Mouse (Mus musculus) hindbrain, embryonic 14.5 days (tissue): Measurements from ENCODE around the gene Ccl11. TPM values are rescaled to one million over a fixed set of nuclear protein-coding genes. Genes with fewer than 3 reads are reported as not detected.

Experiments
- ATAC-seq: fragments of 200-750 bp; cut with Nextera tagmentation; 2 replicates; pipeline ENCODE4 v1.8.0; 2017; ENCODE audit warnings: moderate number of reproducible peaks, mild to moderate bottlenecking, moderate TSS enrichment, moderate library complexity; ENCODE audit not compliant: low FRiP score
- DNase-seq: peaks from one replicate; pipeline ENCODE4 v3.0.0-alpha.2; 2015; ENCODE audit warnings: low spot score
- H3K27ac ChIP-seq: fragments of 300-500 bp; sonication (generic); 2 replicates; pipeline ENCODE4 v1.5.1; 2014; ENCODE audit warnings: mild to moderate bottlenecking, moderate library complexity
- H3K27me3 ChIP-seq: fragments of 300-500 bp; sonication (generic); 2 replicates; pipeline ENCODE4 v1.6.1; 2014; ENCODE audit warnings: mild to moderate bottlenecking, low read length, mixed read lengths; ENCODE audit not compliant: control insufficient read depth, insufficient read depth
- H3K36me3 ChIP-seq: fragments of 300-500 bp; sonication (generic); replicated peaks from 2 replicates; pipeline ENCODE4 v1.6.1; 2014; ENCODE audit not compliant: control insufficient read depth, insufficient read depth
- H3K4me1 ChIP-seq: fragments of 300-500 bp; sonication (generic); replicated peaks from 2 replicates; pipeline ENCODE4 v1.6.1; 2014; ENCODE audit warnings: antibody characterized with exemption, low read length, mixed read lengths; ENCODE audit not compliant: control insufficient read depth, insufficient read depth
- H3K4me2 ChIP-seq: fragments of 300-500 bp; sonication (generic); replicated peaks from 2 replicates; pipeline ENCODE4 v1.6.1; 2014; ENCODE audit warnings: mild to moderate bottlenecking, moderate library complexity
- H3K4me3 ChIP-seq: fragments of 300-500 bp; sonication (generic); replicated peaks from 2 replicates; pipeline ENCODE4 v1.5.1; 2014; ENCODE audit warnings: mild to moderate bottlenecking, low read length
- H3K9ac ChIP-seq: fragments of 300-500 bp; sonication (generic); 2 replicates; pipeline ENCODE4 v1.6.1; 2014
- H3K9me3 ChIP-seq: fragments of 300-500 bp; sonication (generic); 2 replicates; pipeline ENCODE4 v1.6.1; 2016; ENCODE audit warnings: low read length; ENCODE audit not compliant: control insufficient read depth
- WGBS: fragments of 180-500 bp; shearing (Covaris S2); extraction: QIAGEN DNeasy Blood & Tissue Kit; methylation state at CpG from one replicate; pipeline ENCODE4 v1.1.7; 2014; 5-methylcytosine and 5-hydroxymethylcytosine counted together
- polyA plus RNA-seq: library from polyadenylated mRNA; unstranded; fragments of >200 nt; fragmentation: Nextera tagmentation; extraction: Ambion mirVana; gene quantifications from 2 replicates; pipeline ENCODE4 v1.2.1, GENCODE M21; 2014

Gene Ccl11
- polyA plus RNA-seq, 1 experiment from 2014 or later = 0.19 TPM

DNA sequence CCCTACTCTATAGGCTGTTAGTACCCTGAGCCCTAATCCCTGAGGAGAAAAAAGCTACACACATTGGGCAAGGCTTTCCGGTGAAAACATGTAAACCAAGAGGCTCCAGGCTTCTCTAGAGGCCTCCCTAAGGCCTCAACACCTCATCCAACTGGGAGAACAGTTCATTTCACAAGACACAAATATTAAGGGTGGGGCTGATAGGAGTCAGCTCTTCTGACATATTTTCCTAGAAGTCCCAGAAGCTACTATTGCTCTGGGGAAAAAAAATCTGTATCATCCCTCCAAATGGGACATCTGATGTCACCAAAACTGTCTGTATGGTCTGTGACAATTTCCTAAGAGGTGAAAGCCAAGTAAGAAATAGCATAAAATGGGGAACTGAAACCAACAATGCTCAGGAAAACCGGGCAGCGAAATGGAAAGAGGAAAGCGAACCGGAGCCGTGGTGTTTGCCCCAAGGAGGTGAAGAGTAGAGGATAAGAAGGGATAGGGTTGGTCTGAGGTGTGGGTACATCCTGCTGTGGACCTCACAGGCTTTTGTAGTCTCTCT is 35.0 kb upstream of the Ccl11 start:
- ATAC-seq (no peak), DNase-seq (no peak)
- 95% methylated on average over 6 of the region's 6 CpGs for WGBS
- H3K4me1 ChIP-seq = no peaks in the 10 kb centered on the region
- H3K9me3 ChIP-seq = no peaks in the 10 kb centered on the region
- no peaks in the 10 kb centered on the region for H3K36me3 ChIP-seq
- H3K4me2 ChIP-seq = no peak overlapping the region
- H3K27me3 ChIP-seq = no peaks in the 10 kb centered on the region
- H3K27ac ChIP-seq = no peak overlapping the region
- H3K4me3 ChIP-seq = no peak overlapping the region
- H3K9ac ChIP-seq = no peak overlapping the region

DNA sequence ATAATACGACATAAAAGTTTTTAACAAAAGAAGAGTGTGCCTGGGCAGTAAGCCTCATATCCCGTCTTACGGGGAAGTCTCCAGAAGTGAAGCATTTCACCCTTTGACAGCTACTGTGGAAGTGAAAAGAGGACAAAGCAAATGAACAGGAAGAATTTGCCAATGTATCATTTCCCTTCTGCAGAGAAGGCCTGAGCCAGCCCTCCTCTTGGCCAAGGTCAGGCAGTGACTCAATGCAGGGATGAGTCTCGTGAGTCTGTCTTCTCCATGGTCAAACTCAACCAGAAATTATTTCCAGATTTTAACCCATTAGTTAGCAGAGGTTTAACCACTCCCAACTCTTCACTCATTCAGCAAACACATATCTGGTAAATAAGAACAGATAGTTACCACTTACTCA is 33.9 kb upstream of the Ccl11 start:
- Histone ChIP-seq H3K27ac (no peak overlapping the region), H3K36me3 (no peaks in the 10 kb centered on the region), H3K4me2 (no peak overlapping the region), H3K4me1 (no peaks in the 10 kb centered on the region), H3K9ac (no peak overlapping the region), H3K4me3 (no peak overlapping the region), H3K9me3 (no peaks in the 10 kb centered on the region), H3K27me3 (no peaks in the 10 kb centered on the region)
- WGBS = 81% methylated on average over 4 of the region's 4 CpGs
- no peak for DNase-seq
- ATAC-seq = no peak

DNA sequence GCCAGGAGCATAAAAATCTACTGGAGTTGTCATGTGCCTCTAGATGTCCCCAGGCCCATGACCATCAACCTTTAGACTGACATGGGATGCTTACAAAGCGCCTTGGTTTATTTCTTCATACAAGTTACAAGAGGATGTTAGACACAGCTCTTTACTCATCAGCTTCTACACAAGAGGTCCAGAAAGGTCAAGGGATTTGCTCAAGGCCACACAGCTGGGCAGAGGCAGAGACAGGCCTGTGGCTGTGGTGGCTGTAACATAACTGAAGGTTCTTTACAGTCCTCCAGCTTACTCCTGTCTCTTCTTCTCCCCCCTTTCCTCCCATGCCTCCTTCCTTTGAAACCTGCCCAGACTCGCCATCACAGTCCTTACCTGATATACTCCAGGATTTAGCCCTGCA is 27.5 kb upstream of the Ccl11 start:
- Histone ChIP-seq H3K9ac (no peak overlapping the region), H3K27me3 (no peaks in the 10 kb centered on the region), H3K4me1 (peaks cover under 1% of the 10 kb centered on the region; the same call in 1 of the 2 replicates), H3K4me3 (no peak overlapping the region), H3K27ac (no peak overlapping the region), H3K4me2 (no peak overlapping the region), H3K9me3 (no peaks in the 10 kb centered on the region), H3K36me3 (no peaks in the 10 kb centered on the region)
- ATAC-seq = no peak
- 83% methylated on average over 2 of the region's 2 CpGs for WGBS
- DNase-seq = no peak

DNA sequence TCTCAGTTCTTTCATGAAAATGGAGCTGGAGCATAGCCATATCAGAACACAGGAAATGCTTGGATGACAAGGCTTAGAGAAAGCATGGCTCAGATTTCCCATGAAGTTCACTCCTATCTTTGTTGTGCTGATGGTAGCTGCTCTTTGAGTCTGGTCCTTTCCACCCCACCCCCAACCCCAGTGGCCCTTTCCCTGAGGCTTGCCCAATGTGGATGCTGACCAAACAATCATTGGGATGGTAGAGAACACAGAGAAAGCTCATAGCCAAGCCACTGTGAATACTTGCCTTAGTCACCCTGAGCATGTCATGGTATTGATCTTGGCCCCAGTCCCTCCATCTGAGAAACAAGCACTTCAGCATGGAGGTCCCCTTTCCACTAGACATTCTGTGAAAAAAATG is 25.5 kb upstream of the Ccl11 start:
- no peak for ATAC-seq
- H3K4me1 ChIP-seq = peaks cover 3% of the 10 kb centered on the region; the same call in 1 of the 2 replicates
- H3K9me3 ChIP-seq = no peaks in the 10 kb centered on the region
- no peak overlapping the region for H3K9ac ChIP-seq
- DNase-seq = no peak
- no peaks in the 10 kb centered on the region for H3K36me3 ChIP-seq
- H3K4me2 ChIP-seq = no peak overlapping the region
- H3K27me3 ChIP-seq = no peaks in the 10 kb centered on the region
- H3K27ac ChIP-seq = 0 out of 2 replicates have a peak overlapping the region, but pooled peaks have one; percentile 16
- H3K4me3 ChIP-seq = no peak overlapping the region

DNA sequence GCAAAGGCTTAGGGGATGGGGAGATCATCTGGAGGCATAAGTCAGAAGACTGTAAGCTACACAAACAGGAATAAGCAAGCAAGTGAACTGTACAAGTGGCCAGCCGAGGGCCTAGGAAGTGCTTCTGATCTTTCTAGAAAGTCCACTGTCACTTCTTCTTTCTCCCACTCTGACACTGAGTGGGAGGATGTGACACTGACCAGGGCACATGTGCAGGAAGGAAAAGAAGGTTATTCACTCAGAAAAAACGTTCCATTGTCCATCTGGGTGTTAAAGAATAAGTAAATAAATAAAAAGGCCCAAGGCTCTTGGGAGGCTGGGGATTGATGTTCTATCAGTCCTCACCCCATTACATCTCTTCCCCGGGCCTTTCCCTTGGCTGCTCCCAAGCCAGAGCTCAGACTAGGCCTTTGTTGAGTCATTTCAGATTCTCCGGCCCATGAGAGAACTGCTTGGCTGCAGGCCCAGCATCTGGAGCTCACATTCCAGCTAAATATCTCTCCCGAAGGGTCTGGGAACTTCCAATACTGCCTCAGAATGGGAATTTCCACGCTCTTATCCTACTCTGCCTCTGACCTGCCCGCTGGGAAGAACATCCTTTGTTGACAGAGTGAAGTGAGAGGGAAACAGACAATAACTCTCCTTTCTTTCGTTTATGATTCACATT is 24.8 kb upstream of the Ccl11 start:
- 29% methylated on average over 8 of the region's 8 CpGs for WGBS
- Histone ChIP-seq H3K9ac (no peak overlapping the region), H3K4me3 (no peak overlapping the region), H3K4me1 (peaks cover 3% of the 10 kb centered on the region; the same call in 1 of the 2 replicates), H3K27ac (0 out of 2 replicates have a peak overlapping the region, but pooled peaks have one; percentile 16), H3K9me3 (no peaks in the 10 kb centered on the region), H3K36me3 (no peaks in the 10 kb centered on the region), H3K27me3 (no peaks in the 10 kb centered on the region), H3K4me2 (no peak overlapping the region)
- DNase-seq = peak; percentile 61
- no peak for ATAC-seq

DNA sequence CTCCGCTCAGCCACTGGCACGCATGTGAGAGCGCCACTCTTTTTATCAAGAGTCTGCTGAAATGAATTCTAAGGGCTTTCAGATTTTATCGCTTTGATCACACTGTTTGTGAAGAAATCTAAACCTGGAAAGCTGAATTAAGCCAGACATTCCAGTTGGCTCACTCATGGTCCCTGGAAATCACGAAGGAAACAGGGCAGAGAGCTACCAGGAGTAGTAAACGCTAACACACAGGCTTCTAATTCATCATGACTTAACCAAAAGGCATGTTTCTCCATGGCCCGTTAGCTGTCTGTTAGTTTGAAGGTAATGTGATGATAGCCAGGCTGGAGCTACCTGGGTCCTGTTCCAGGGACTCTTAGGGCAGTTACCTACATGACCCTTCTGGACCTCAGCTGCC is 23.2 kb upstream of the Ccl11 start:
- H3K9me3 ChIP-seq = no peaks in the 10 kb centered on the region
- H3K4me1 ChIP-seq = peaks cover 3% of the 10 kb centered on the region; the same call in 1 of the 2 replicates
- DNase-seq = no peak
- no peaks in the 10 kb centered on the region for H3K36me3 ChIP-seq
- no peaks in the 10 kb centered on the region for H3K27me3 ChIP-seq
- no peak for ATAC-seq
- no peak overlapping the region for H3K4me2 ChIP-seq
- 92% methylated on average over 7 of the region's 7 CpGs for WGBS
- no peak overlapping the region for H3K9ac ChIP-seq
- no peak overlapping the region for H3K4me3 ChIP-seq
- H3K27ac ChIP-seq = no peak overlapping the region

DNA sequence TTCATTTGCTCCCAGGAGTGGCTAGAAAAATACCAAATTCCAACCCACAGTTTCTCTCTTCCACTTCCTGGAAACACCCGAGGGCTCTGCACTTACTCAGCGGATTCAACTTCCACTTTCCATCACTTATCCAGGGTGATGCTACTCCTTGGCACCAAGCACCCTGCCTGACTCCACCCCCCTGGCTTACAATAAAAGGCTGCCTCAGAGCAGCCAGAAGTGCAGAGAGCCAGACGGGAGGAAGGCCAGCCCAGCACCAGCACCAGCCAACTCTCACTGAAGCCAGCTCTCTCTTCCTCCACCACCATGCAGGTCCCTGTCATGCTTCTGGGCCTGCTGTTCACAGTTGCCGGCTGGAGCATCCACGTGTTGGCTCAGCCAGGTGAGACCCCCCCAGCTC is 22.3 kb upstream of the Ccl11 start, which contains the start of gene Ccl2:
Ccl2 (plus strand) TSS at position 216 of the 400 bp plus-strand sequence.
- WGBS = 41% methylated on average over 5 of the region's 5 CpGs

DNA sequence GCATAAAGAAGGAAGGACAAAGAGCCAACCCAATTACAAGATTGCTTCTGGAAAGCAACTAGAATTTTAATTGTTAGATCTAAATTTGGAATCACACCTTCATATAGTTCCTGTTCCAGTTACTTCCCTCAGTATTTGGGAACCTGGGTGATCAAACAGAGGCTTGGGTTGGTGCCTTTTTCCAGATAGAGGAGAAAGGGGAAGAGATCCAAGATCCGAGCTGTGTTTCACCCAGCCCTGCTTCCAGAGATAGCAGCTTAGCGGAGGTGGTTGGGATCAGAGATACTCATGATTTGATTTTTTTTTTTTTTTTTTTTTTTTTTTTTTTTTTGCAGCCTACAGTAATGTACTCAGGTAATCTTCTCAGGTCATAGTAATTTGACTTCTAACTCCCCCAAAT is 21.8 kb upstream of the Ccl11 start:
- no peak overlapping the region for H3K9ac ChIP-seq
- no peaks in the 10 kb centered on the region for H3K9me3 ChIP-seq
- H3K4me3 ChIP-seq = no peak overlapping the region
- DNase-seq = no peak
- peaks cover 3% of the 10 kb centered on the region; the same call in 1 of the 2 replicates for H3K4me1 ChIP-seq
- ATAC-seq = no peak
- no peak overlapping the region for H3K27ac ChIP-seq
- H3K4me2 ChIP-seq = no peak overlapping the region
- H3K27me3 ChIP-seq = no peaks in the 10 kb centered on the region
- 93% methylated on average over 2 of the region's 2 CpGs for WGBS
- no peaks in the 10 kb centered on the region for H3K36me3 ChIP-seq

More for the DNA sequence above, 22.3 kb upstream of the Ccl11 start, which contains the start of gene Ccl2:
- no peak within 1 kb of the TSS for H3K9ac ChIP-seq
- no peak within 1 kb of the TSS for H3K4me3 ChIP-seq
- H3K4me2 ChIP-seq = no peak within 1 kb of the TSS
- no peaks in the 10 kb centered on the region for H3K27me3 ChIP-seq
- no peak within 1 kb of the TSS for H3K27ac ChIP-seq
- ATAC-seq (0 out of 2 replicates have a peak, but pooled peaks have one; percentile 57), DNase-seq (peak; percentile 71)
- H3K4me1 ChIP-seq = peaks cover 3% of the 10 kb centered on the region; the same call in 1 of the 2 replicates
- no peaks in the 10 kb centered on the region for H3K36me3 ChIP-seq
- no peaks in the 10 kb centered on the region for H3K9me3 ChIP-seq

DNA sequence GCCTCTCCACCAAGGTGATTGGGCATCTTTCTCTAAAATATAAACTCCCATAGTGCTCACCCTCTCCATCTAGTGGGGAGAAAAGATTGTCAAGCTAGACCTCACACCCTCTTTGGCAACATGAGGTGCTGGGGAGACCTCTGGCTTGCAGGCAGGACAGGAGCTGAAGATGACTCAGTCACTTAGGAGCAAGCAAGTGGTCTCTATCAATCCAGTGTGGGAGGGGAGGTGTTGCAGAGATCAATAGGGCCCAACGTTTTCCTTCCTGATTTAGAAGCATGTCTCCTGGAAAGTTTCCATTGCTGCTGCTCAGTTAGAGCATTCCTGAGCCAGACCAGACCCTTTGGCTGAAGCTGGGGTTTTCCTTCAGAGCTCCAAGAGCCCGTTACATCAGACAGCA is 19.1 kb upstream of the Ccl11 start, which contains the start of gene Gm17268:
Gm17268 (minus strand) TSS at position 28 of the 400 bp plus-strand sequence.
- Histone ChIP-seq H3K4me1 (peaks cover 3% of the 10 kb centered on the region; the same call in 1 of the 2 replicates), H3K4me2 (no peak within 1 kb of the TSS), H3K27me3 (no peaks in the 10 kb centered on the region), H3K9me3 (no peaks in the 10 kb centered on the region), H3K27ac (no peak within 1 kb of the TSS), H3K4me3 (no peak within 1 kb of the TSS), H3K9ac (no peak within 1 kb of the TSS), H3K36me3 (no peaks in the 10 kb centered on the region)
- DNase-seq (no peak), ATAC-seq (no peak)
- WGBS = 60% methylated on average over 2 of the region's 2 CpGs
